Mouse (Mus musculus) kidney, postnatal 14 days (tissue): ENCODE results near the gene Dnah2.

ENCODE experiments used
- DNase-seq: peaks from one replicate; pipeline ENCODE4 v3.0.0; 2022; ENCODE audit warnings: mixed read lengths

Gene Dnah2

GRCm38 (mm10) chr11:69386758-69387157 lies 162.2 kb downstream of the Dnah2 start:
- no peak for DNase-seq

- peak; percentile 83 for DNase-seq
Measured at GRCm38 (mm10) chr11:69384979-69385378, 163.9 kb downstream of the Dnah2 start.

GRCm38 (mm10) chr11:69382478-69383105 lies 166.3 kb downstream of the Dnah2 start:
- DNase-seq, result no peak

- no peak for DNase-seq
Measured at GRCm38 (mm10) chr11:69381356-69381755, 167.6 kb downstream of the Dnah2 start.

- no peak for DNase-seq
Measured at GRCm38 (mm10) chr11:69379600-69379999, 169.3 kb downstream of the Dnah2 start.

GRCm38 (mm10) chr11:69377766-69378165 lies 171.1 kb downstream of the Dnah2 start:
- DNase-seq, result peak; percentile 74

GRCm38 (mm10) chr11:69375646-69376045 lies 173.3 kb downstream of the Dnah2 start:
- DNase-seq, result no peak

- no peak for DNase-seq
Measured at GRCm38 (mm10) chr11:69373223-69373965, 175.5 kb downstream of the Dnah2 start.

- DNase-seq, result no peak
Measured at GRCm38 (mm10) chr11:69372780-69373170, 176.1 kb downstream of the Dnah2 start.

GRCm38 (mm10) chr11:69372056-69372779 lies 176.7 kb downstream of the Dnah2 start:
- peak; percentile 47 for DNase-seq

- no peak for DNase-seq
Measured at GRCm38 (mm10) chr11:69371601-69372000, 177.3 kb downstream of the Dnah2 start.

- DNase-seq, result no peak
Measured at GRCm38 (mm10) chr11:69370817-69371215, 178.1 kb downstream of the Dnah2 start.
